Mouse (Mus musculus) CH12F3 (cell line): ENCODE measurements at regions not wholly inside any gene's neighbourhood (a gene's known extent, or its start where the extent isn't known, plus 50 kb on each side); places are given as distances from the start of the nearest gene placed in this dataset.
"Not testable (repeated sequence)": the region's sequence is repeated elsewhere in the genome, so short reads cannot be mapped to it uniquely, and the experiment has no call there.

Source experiments
- in situ Hi-C: fragments of 300-500 bp; cut with MboI; formaldehyde crosslinking; loops from 2 replicates; pipeline ENCODE4 v1.14.3; 2020; ENCODE audit warnings: low sequenced_read_pairs

DNA sequence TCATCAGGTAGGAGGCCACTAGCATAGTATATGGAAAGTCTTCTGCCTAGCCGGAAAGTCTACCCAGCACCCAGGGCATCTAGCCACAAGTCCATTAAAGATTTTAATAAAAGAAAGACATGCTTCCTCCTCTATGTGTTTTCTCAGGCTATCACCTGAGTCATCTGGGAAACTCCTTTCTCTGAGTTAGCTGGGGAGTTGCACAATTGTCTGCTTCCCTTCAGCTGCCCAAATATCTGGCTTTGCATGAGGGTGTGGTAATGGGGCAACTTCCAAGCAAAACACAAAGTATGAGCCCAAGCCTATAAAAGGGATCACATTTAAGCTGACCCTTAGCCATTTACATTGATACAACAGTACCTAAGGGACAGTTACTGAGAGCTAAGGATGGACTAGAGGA, 376.9 kb upstream of the Tbl1xr1 start:
- in situ Hi-C loops = no loop called here

DNA sequence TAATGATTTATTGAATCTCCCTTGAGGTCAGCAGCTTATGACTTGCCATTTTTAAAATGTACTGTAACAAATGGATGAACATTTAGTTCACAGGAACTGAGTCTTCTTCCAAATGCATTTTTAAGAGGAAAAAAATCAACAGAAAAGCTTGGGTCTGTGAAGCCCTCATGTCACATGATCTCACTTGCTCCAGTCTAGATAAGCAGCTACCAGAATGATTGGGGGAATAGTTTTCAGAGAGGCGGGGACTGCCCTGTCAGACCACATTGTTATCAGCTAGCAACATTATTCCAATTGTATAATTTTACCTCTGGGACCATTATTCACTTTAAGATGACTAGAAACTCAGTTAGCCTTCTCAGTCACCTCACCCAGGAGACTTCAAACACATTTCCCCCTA, 376.1 kb upstream of the Tbl1xr1 start:
- in situ Hi-C loops = no loop called here

DNA sequence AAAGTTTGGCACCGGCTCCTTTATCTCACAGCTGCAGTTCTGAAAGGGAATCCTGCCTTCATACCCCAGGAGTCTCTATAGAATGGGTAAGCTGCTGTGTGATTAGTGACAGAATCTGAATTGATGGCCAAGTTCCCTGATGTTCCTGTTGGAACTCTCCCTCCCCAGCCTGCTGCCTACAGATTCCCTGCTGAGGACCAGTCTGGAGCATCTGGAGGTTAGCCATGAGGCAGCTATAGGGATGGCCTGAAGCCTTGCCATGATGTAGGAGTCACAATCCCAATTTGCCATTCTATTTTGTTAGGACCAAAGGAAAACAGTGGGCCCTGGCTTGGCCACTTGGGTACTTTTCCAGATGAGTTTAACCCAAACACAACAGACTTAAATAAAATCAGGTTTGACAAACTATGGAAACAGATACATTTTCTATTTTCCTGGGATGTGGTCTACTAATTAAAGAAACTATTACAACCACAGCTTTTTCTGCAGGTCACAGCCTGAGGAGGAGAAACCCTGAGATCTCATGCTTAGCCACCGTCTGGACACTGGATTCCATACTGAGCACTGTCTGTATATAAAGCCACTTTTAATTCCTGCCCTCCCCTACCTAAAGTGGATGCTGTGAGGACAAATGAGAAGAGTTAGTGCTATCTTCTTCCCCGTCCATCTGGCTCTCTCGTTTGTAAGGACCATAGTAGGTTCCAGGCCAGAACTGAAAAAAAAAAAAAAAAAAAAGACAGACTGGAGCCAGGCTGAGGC, 349.5 kb upstream of the Tbl1xr1 start:
- in situ Hi-C loops = no loop called here

DNA sequence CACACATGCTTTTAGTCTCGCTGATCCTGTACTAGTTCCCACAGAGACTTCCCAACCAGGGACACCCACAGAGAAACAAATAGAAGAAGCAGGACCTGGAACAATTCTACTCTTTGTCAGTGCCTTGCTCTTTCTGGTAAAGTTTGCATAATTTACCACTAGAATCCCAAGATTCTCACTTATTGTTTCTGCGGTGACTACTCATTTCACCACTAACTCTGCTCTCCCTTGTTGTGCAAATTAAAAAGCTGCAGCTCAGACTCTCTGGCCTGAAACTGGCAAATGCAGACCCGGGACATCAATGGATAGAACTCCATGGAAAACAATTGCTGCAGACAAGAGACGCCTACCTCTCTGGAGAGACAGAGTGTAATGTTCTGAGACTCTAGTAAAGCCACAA, 348.4 kb upstream of the Tbl1xr1 start:
- in situ Hi-C loops = no loop called here

DNA sequence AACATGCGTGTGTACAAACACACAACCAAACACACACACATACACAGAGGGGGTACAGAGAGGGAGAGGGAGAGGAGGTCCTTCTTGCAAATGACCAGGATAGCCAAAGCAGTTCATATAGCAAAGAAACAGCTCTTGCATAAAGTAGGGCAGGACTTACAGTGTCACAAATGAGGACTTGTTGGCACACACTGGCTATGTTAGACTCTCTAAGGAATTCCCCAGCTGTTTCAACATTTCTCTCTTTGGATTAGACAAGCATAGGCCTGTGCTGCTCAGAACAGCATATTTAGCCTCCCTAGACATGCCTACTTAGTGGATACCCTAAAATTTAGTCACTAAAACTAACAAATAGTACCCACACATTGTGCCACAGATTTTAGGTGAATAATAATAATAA, 347.1 kb upstream of the Tbl1xr1 start:
- in situ Hi-C loops = no loop called here

DNA sequence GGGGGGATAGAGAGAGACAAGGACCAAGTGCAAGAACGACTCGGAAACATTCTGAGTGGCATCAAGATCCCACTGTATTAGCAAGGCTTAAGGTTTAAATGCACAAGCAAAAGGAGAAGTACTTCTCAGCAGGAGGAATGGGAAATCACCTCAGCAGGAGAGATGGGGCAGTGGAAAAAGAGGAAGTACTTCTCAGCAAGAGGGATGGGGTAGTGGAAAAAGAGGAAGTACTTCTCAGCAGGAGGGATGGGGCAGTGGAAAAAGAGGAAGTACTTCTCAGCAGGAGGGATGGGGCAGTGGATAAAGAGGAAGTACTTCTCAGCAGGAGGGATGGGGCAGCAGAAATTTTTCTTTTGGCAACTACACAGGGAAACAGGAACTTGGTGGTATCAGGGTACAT, 340.8 kb upstream of the Tbl1xr1 start:
- in situ Hi-C loops = not testable (repeated sequence)

DNA sequence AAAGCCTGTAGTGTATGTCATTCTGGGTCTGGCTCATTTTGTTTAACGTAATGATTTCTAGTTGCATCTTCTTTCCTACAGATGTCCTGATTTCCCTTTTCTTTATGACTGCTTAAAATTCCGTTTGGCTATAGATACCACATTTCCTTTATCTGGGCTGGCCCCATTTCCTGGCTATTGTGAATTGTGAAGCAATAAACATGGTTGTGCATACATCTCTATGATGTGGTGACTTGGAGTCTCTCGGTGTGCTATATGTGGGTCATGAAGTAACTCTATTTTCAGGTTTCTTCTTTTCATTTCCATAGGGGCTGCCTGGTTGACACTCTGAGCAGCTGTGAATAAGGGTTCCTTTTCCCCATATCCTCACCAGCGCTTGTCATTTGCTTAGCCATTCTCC, 336.7 kb upstream of the Tbl1xr1 start:
- in situ Hi-C loops = no loop called here

DNA sequence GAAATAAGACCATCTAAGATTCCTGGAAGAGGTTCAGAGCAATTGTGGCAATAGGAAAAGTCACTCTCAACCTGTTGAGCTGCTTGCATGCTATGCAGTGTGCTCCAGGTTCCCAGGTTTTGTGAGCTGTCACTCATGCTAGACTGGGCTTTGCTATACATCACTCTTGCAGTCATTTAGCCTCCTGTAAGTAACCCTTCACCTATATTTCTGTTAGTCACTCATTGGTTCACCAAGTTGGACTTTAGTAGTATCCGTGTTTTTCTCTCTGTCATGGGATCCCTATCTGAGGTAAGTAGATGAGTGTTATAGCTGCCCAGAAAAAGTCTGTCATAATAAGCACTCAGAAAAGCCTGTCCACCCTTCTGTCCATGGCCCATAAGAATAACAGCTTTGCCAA, 332.3 kb upstream of the Tbl1xr1 start:
- in situ Hi-C loops = no loop called here

DNA sequence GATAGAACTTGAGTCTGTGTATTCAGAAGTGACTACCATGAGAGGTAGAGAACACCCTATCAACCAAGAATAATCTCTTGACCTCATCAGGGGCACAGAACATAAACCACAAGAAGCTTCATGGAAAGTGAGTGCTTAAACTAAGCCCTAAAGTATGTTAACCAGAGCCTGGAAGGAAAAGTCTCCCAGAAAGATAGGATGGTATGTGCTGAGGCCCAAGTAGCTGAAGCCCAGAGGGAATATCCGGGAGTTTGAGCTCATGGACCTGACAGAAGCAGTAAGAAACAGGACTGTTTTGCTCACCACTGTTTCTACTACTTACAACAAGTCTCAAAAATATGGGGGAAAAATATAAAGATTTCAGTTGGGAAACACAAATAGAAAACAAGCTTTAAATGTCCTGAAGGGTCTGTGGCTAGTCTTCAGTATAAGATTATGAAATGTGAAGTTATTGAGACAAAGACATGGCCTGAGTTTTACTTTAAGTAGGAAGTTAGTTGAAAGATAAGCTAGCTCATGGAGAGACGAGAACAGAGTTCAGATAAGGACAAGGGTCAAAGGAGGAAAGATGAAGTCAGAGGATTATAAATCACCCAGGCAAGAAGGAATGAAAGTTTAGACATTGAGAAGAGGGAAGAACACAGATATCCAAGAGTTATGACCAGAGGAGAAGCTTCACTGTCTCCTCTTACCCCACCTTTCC, 315.8 kb upstream of the Tbl1xr1 start:
- in situ Hi-C loops = no loop called here

DNA sequence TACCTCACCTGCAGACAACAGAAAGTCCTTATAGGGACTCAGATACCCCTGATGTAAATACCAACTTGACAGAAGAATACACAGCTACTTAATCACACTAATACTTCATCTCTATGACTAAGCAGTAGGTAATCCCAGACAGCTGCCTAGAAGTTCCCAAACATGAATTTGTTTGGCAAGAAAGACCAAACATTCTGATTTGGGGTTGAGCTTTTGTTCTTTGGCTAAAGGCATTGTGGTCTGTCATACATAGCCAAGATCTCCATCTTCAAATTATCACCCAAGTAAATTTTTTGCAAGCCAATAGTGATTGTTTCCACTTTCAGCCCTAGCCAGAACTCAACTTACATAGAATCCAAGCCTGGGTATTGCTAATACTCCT, 315.2 kb upstream of the Tbl1xr1 start:
- in situ Hi-C loops = no loop called here

DNA sequence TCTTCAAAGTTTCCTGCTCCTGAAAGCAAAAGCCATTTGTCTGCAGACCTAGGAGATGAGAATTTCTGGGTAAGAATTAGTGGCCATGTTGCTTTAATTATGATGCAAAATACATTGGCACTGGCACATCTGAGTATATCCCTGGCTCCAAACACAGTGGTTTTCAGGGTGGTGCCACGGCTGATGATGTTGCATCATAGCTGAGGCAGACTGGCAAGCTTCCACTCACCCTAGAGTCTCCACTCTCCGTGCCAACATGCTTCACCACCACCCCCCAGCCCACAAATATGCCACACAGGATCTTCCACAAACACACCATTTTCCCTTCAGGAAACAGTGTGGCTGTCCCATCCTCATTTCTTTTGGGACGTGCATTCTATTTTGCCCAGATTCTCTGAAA, 314.5 kb upstream of the Tbl1xr1 start:
- in situ Hi-C loops = no loop called here

DNA sequence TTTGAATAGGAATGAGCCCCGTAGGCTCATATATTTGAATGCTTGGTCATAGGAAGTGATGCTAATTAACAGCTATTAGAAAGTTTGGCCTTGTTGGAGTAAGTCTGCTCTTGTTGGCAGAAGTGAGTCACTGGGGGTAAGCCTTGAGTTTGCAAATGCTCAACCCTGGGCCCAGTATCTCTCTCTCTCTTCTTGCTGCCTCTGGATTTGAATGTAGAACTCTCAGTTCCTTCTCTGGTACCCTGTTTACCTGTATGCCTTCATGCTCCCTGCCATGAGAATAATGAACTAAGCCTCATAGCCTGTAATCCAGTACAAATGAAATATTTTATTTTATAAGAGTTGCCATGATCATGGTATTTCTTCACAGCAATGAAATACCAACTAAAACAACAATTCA, 308.4 kb upstream of the Tbl1xr1 start:
- in situ Hi-C loops = no loop called here

DNA sequence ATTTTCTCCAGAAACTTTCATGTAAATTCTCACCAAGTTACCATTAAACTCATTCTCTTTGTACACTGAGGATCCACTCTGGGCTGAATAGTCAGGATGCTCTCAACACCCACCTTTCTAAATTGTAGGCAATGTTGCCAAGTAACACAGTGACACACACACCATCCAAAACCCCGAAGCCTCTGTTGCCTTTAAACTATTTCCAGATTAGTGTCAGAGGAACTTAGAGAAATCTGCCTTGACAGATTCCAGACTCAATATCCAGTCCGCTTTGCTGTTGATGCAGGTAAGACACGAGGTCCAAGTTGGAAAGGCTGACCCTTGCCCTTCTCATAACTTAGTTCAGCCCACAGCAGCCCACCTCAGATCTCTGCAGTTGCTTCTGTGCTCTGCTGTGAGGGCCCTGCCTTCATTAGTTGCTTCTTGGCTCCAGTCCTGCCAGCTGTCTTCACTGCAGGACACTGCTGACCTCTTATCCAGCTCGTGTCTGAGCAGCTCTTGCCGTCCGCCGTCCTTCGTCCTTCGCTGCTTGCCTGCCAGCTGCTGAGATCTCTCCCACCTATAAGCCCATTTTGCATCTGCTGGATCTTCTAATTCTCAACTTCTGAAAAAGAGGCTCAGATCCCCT, 306.4 kb upstream of the Tbl1xr1 start:
- in situ Hi-C loops = no loop called here

DNA sequence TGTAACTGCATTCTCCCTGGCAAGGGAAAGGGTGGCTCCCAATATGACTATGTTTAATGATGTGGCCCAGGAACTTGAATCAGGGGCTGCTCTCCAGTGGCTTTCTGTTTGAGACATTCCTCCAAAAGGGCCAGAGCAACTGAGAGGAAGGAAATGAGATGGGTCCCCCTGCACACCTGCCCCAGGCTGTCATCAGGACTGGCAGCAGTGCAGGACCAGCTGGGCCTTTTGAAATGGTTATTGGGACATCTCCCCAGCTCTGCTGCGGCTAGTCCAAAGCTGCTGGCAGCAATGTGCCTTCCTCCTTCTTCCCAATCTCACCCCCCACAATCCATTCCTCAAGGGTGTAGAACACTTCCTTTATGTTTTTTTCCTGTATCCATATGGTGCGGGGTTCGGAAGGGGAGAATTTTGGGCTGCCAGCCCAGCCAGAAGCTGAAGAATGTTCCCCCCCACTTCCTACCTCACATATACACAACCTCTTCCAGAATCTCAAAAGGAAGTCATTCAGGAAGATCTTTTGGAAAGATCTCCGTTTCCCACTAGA, 304.6 kb upstream of the Tbl1xr1 start:
- in situ Hi-C loops = no loop called here

DNA sequence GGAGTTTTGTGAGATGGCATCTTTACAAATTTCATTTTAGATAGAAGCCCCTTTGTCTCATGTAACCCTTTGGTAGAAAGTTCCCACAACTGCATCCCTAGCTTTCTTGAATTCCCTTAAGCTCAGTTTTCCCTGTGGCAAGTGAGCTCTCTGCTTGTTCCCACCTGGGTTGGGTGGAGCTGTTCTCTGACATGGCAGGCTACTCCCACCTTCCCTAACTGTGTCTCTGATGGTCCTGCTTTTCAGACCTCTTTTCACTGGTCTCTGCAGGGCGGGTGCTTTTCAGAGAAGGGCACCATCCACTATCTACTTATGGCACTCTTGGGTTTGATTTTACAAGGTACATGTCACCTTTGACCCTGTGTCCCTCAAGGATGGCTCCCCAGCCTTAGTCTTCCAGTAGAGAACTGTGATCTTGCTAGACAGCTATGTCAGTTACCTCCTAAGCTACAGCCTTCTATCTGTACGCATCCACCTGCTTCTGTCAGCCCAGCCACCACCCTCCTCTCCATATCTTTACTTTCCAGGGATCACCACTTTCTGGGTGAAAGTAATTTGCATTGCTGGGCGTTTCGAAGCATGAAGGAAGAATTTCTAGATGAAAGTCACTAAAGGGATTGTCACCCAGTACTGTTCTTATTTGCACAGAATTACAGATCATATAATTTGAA, 302.1 kb upstream of the Tbl1xr1 start:
- in situ Hi-C loops = no loop called here

DNA sequence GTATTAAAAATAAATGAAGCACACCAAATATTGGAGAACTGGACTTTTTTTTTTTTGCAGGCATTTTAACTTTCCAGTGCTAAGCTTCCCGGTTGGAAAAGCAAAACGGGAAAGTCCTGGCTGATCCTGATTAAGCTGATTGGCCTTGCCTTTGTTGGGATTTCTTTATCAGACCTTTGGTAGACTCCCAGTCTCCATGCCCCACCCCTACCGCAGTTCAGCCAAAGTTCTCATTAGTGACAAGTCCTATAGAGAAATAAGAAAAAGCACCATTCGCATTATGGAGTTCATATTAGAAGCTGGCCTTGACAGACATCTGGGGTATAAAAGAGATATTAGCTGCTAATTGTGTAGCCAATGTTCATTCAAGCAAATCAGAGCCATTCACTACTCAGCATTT, 297.7 kb upstream of the Tbl1xr1 start:
- in situ Hi-C loops = no loop called here

DNA sequence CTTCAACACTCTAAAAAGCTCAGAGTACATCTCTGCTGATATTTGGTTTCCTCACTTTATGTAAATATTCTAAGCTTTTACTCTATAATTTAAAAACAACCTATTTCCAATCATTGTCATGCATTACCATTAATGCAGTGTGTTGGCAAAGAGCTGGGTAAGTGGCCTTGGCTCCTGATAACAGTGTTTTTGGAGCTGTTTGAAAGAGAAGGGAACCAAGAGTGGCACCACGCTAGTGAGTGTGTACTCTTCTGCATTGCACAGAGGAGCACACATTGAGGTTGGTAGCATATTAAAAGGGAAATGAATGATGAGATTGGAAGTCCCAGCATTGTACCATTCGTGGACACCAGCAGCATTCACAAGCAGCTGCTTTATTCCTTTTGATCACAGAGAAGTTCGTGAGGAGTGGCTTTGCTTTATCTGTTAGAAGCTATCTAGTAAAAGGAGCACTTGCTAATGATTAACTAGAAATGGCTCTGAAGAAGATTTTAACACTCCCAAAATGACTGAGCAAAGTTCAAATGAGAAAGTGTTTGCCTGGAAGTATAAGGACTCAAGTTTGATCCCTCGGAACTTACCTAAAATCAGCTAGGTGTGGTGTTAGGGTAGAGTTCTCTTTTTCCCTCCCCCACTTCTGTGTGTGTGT, 284.3 kb upstream of the Tbl1xr1 start:
- in situ Hi-C loops = no loop called here

DNA sequence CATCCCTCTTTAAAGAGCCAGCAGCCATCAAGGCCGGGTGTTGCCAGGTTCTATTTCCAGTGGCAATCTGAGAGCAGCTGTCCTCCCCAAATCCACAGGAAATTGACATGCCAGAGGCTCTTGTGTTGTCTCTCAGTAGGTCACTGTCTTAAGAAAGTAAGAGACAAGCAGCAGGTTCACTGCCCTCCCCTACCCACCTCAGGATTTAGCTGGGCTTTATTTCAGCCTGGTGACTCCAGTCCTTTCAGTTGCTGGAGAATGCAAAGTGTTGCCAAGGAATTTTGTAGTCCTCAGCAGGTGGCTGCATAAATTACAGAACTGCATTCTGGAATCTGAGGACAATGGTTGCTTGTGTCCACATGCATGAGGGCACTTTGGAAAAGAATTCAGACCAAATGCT, 278.3 kb upstream of the Tbl1xr1 start:
- in situ Hi-C loops = no loop called here

DNA sequence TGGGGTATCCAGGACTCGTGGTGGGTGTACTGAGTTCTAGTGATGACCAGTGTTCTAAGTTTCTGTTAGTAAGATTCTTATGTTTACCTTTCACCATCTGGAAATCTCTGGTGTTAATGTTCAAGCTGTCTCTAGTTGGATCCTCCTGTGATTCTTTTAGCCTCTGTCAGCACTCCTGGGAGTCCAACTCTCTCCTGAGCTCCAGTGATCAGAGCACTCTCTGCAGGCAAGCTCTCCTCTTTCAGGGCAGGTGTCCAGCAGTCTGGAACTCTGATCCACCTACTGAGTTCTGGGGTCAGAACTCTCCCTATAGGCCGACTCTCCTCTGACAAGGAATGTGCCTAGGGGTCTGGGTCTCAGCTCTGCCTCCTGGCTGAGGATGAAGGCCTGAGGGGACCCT, 272.6 kb upstream of the Tbl1xr1 start:
- in situ Hi-C loops = not testable (repeated sequence)

DNA sequence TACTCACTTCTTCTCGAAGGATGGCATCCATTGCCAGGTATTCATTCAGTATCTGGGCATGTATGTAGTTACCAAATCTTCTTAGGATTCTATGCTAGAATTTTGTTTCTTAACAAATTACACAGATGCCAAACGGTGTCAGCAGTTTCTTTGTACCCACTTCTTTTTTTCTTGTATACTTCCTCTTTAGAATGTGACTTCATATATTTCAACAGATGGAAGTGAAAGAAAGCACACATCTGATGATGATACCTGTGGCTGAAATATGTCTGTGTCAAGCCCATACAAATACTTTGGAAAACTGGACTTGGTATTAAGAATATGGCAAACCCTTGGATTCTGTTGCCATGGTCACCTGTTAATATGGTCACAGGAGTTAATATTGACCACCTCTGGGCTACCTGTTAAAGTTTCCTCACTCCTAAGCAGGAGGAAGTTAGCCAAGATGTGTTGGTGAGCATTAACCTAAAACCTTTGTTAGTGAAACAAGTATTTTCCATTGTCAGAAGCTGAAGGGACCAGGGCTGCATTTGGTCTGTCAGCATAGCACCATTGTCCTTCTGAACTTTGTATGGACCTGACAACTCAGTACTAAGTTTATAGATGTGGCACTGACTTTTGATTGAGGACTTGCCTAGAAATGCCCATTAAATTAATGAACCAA, 269.8 kb upstream of the Tbl1xr1 start:
- in situ Hi-C loops = no loop called here
